Mouse (Mus musculus): ENCODE data around the gene Adcy2. TPM values are rescaled to one million over a fixed set of nuclear protein-coding genes. Genes with fewer than 3 reads are reported as not detected.

Adcy2 gene
- polyA plus RNA-seq, 1 experiment from 2014 or later: 4.2 TPM

DNA sequence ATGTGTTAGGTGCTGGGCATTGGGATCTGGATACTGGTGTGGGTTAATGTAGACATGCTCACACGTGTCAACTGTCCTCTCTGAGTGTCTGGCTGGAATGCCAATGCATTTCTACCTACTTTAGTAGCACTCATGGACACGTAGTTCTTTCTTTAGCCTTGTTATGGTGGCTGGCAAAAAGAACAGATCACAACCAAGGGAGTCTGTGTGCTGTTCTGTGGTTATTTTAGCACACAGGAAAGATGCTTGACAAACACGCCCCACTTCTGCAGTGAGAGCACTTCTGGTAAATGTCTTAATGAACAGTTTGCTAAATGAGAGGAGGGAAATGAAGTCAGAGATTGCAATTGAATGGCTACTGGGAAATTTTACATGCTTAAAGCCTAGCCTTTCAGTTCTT is 151.1 kb downstream of the Adcy2 start:
- no peak for ATAC-seq
- no peaks in the 10 kb centered on the region for H3K36me3 ChIP-seq (ENCODE audit: control insufficient read depth, insufficient read depth)
- H3K4me3 ChIP-seq (replicated peaks; ENCODE audit: low read length): no peak overlapping the region
- H3K9me3 ChIP-seq (ENCODE audit: control insufficient read depth, low read length): no peaks in the 10 kb centered on the region
- no peak overlapping the region for H3K4me2 ChIP-seq (ENCODE audit: low read length)
- no peak overlapping the region for H3K9ac ChIP-seq (replicated peaks; ENCODE audit: low read depth, low read length)
- no peaks in the 10 kb centered on the region for H3K27me3 ChIP-seq (replicated peaks; ENCODE audit: control insufficient read depth, insufficient read depth, low read length)
- H3K27ac ChIP-seq (ENCODE audit: low read length): no peak overlapping the region
- WGBS: 73% methylated on average over 3 of the region's 3 CpGs
- no peaks in the 10 kb centered on the region for H3K4me1 ChIP-seq (replicated peaks; ENCODE audit: control insufficient read depth, insufficient read depth, low read length)

DNA sequence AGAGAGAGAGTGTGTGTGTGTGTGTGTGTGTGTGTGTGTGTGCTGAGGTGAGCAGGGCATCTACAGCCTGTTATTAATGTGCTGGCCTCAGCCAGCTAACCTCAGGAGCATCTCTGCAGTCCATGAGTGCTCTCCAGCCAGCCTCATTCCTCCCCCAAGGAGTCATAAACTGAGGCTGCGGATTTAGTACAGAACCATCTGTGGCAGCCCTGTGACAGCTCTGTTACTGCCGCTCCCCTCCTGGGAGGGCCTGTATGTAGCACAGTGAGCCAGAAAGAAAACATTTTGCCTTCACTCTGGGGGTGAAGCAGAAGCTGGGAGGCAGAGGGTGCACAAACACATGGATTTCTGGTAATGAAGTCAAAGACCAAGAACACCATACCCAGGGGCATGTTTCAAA is 159.8 kb downstream of the Adcy2 start:
- Histone ChIP-seq H3K27me3 (replicated peaks; ENCODE audit: control insufficient read depth, insufficient read depth, low read length) (no peaks in the 10 kb centered on the region), H3K36me3 (ENCODE audit: control insufficient read depth, insufficient read depth) (no peaks in the 10 kb centered on the region), H3K4me2 (ENCODE audit: low read length) (no peak overlapping the region), H3K4me3 (replicated peaks; ENCODE audit: low read length) (no peak overlapping the region), H3K4me1 (replicated peaks; ENCODE audit: control insufficient read depth, insufficient read depth, low read length) (no peaks in the 10 kb centered on the region), H3K9me3 (ENCODE audit: control insufficient read depth, low read length) (no peaks in the 10 kb centered on the region), H3K27ac (ENCODE audit: low read length) (no peak overlapping the region), H3K9ac (replicated peaks; ENCODE audit: low read depth, low read length) (no peak overlapping the region)
- no peak for ATAC-seq
- WGBS: 46% methylated on average over 2 of the region's 2 CpGs

DNA sequence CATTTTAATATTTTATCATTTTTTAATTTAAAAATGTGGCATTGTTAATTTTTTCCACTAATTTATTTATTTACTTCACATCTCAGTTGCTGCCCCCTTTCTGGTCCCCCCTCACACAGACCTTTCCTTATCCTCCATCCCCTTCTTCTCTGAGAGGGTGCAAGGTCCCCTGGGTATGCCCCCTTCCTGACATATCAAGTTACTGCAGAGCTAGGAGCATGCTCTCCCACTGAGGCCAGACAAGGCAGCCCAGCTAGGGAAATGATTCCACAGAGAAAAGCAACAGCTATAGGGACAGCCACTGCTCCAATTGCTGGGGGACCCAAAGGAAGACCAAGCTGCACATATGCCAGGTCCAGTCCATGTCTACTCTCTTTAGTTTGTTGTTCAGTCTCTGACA is 163.2 kb downstream of the Adcy2 start:
- H3K4me1 ChIP-seq (replicated peaks; ENCODE audit: control insufficient read depth, insufficient read depth, low read length): no peaks in the 10 kb centered on the region

GRCm38 (mm10) chr13:68835424-68836045 is 163.8 kb downstream of the Adcy2 start:
- no peaks in the 10 kb centered on the region for H3K9me3 ChIP-seq (ENCODE audit: control insufficient read depth, low read length)
- H3K4me1 ChIP-seq (replicated peaks; ENCODE audit: control insufficient read depth, insufficient read depth, low read length): no peaks in the 10 kb centered on the region
- H3K4me3 ChIP-seq (replicated peaks; ENCODE audit: low read length): no peak overlapping the region
- H3K27ac ChIP-seq (ENCODE audit: low read length): no peak overlapping the region
- peak; percentile 52 for ATAC-seq
- no peaks in the 10 kb centered on the region for H3K36me3 ChIP-seq (ENCODE audit: control insufficient read depth, insufficient read depth)
- WGBS: 46% methylated on average over 8 of the region's 8 CpGs
- H3K4me2 ChIP-seq (ENCODE audit: low read length): no peak overlapping the region
- H3K27me3 ChIP-seq (replicated peaks; ENCODE audit: control insufficient read depth, insufficient read depth, low read length): no peaks in the 10 kb centered on the region
- no peak overlapping the region for H3K9ac ChIP-seq (replicated peaks; ENCODE audit: low read depth, low read length)

More for the DNA sequence above, 163.2 kb downstream of the Adcy2 start:
- Histone ChIP-seq H3K36me3 (ENCODE audit: control insufficient read depth, insufficient read depth) (no peaks in the 10 kb centered on the region), H3K27ac (ENCODE audit: low read length) (no peak overlapping the region), H3K4me2 (ENCODE audit: low read length) (no peak overlapping the region), H3K9me3 (ENCODE audit: control insufficient read depth, low read length) (no peaks in the 10 kb centered on the region), H3K4me3 (replicated peaks; ENCODE audit: low read length) (no peak overlapping the region), H3K9ac (replicated peaks; ENCODE audit: low read depth, low read length) (no peak overlapping the region), H3K27me3 (replicated peaks; ENCODE audit: control insufficient read depth, insufficient read depth, low read length) (no peaks in the 10 kb centered on the region)
- no peak for ATAC-seq

- 93% methylated on average over 5 of the region's 5 CpGs for WGBS
- no peak overlapping the region for H3K4me2 ChIP-seq (ENCODE audit: low read length)
Observed at GRCm38 (mm10) chr13:68832141-68832540, 167.2 kb downstream of the Adcy2 start.

GRCm38 (mm10) chr13:68830030-68830759 is 169.1 kb downstream of the Adcy2 start:
- H3K4me2 ChIP-seq (ENCODE audit: low read length): no peak overlapping the region
- H3K9ac ChIP-seq (replicated peaks; ENCODE audit: low read depth, low read length): no peak overlapping the region
- 78% methylated on average over 6 of the region's 6 CpGs for WGBS
- no peak overlapping the region for H3K27ac ChIP-seq (ENCODE audit: low read length)
- no peaks in the 10 kb centered on the region for H3K4me1 ChIP-seq (replicated peaks; ENCODE audit: control insufficient read depth, insufficient read depth, low read length)
- H3K9me3 ChIP-seq (ENCODE audit: control insufficient read depth, low read length): no peaks in the 10 kb centered on the region
- no peaks in the 10 kb centered on the region for H3K27me3 ChIP-seq (replicated peaks; ENCODE audit: control insufficient read depth, insufficient read depth, low read length)
- no peaks in the 10 kb centered on the region for H3K36me3 ChIP-seq (ENCODE audit: control insufficient read depth, insufficient read depth)
- no peak; the same call in 1 of the 2 replicates for ATAC-seq
- no peak overlapping the region for H3K4me3 ChIP-seq (replicated peaks; ENCODE audit: low read length)

More at GRCm38 (mm10) chr13:68832141-68832540, 167.2 kb downstream of the Adcy2 start:
- Histone ChIP-seq H3K4me1 (replicated peaks; ENCODE audit: control insufficient read depth, insufficient read depth, low read length) (no peaks in the 10 kb centered on the region), H3K9ac (replicated peaks; ENCODE audit: low read depth, low read length) (no peak overlapping the region), H3K4me3 (replicated peaks; ENCODE audit: low read length) (no peak overlapping the region), H3K27me3 (replicated peaks; ENCODE audit: control insufficient read depth, insufficient read depth, low read length) (no peaks in the 10 kb centered on the region), H3K9me3 (ENCODE audit: control insufficient read depth, low read length) (no peaks in the 10 kb centered on the region), H3K36me3 (ENCODE audit: control insufficient read depth, insufficient read depth) (no peaks in the 10 kb centered on the region), H3K27ac (ENCODE audit: low read length) (no peak overlapping the region)
- ATAC-seq: no peak

DNA sequence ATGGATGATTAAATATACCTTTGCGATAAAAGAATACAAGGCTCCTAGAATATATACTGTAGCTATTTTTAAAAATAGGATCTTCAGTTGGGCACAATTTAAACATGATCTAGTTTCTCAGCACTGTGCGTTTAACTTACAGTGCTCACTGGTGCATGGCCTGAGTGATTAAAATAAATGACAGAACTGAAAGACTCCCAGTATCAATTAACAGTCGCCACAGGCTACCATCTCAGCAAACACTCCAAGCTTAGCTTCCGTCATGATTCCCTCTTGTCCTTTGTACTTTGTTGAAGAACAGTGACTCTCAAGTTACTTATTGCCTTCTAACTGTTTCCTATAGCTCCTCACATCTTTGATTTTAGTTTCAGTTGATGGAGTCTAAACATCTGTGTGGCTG is 170.9 kb downstream of the Adcy2 start:
- 79% methylated on average over 4 of the region's 4 CpGs for WGBS
- ATAC-seq: no peak

GRCm38 (mm10) chr13:68826461-68826860 is 172.9 kb downstream of the Adcy2 start:
- no peak overlapping the region for H3K9ac ChIP-seq (replicated peaks; ENCODE audit: low read depth, low read length)
- WGBS: 94% methylated on average over 1 of the region's 1 CpGs
- H3K4me1 ChIP-seq (replicated peaks; ENCODE audit: control insufficient read depth, insufficient read depth, low read length): no peaks in the 10 kb centered on the region
- ATAC-seq: no peak
- H3K4me2 ChIP-seq (ENCODE audit: low read length): no peak overlapping the region
- H3K27me3 ChIP-seq (replicated peaks; ENCODE audit: control insufficient read depth, insufficient read depth, low read length): no peaks in the 10 kb centered on the region
- H3K4me3 ChIP-seq (replicated peaks; ENCODE audit: low read length): no peak overlapping the region
- no peaks in the 10 kb centered on the region for H3K9me3 ChIP-seq (ENCODE audit: control insufficient read depth, low read length)
- no peak overlapping the region for H3K27ac ChIP-seq (ENCODE audit: low read length)
- H3K36me3 ChIP-seq (ENCODE audit: control insufficient read depth, insufficient read depth): no peaks in the 10 kb centered on the region

More for the DNA sequence above, 170.9 kb downstream of the Adcy2 start:
- no peak overlapping the region for H3K4me3 ChIP-seq (replicated peaks; ENCODE audit: low read length)
- H3K9ac ChIP-seq (replicated peaks; ENCODE audit: low read depth, low read length): no peak overlapping the region
- H3K27ac ChIP-seq (ENCODE audit: low read length): no peak overlapping the region
- no peaks in the 10 kb centered on the region for H3K36me3 ChIP-seq (ENCODE audit: control insufficient read depth, insufficient read depth)
- no peaks in the 10 kb centered on the region for H3K27me3 ChIP-seq (replicated peaks; ENCODE audit: control insufficient read depth, insufficient read depth, low read length)
- no peak overlapping the region for H3K4me2 ChIP-seq (ENCODE audit: low read length)
- H3K4me1 ChIP-seq (replicated peaks; ENCODE audit: control insufficient read depth, insufficient read depth, low read length): no peaks in the 10 kb centered on the region
- no peaks in the 10 kb centered on the region for H3K9me3 ChIP-seq (ENCODE audit: control insufficient read depth, low read length)

GRCm38 (mm10) chr13:68820858-68821579 is 178.3 kb downstream of the Adcy2 start:
- H3K9ac ChIP-seq (replicated peaks; ENCODE audit: low read depth, low read length): no peak overlapping the region
- H3K4me3 ChIP-seq (replicated peaks; ENCODE audit: low read length): no peak overlapping the region
- WGBS: 85% methylated on average over 13 of the region's 13 CpGs
- no peak overlapping the region for H3K4me2 ChIP-seq (ENCODE audit: low read length)
- no peak overlapping the region for H3K27ac ChIP-seq (ENCODE audit: low read length)
- no peaks in the 10 kb centered on the region for H3K27me3 ChIP-seq (replicated peaks; ENCODE audit: control insufficient read depth, insufficient read depth, low read length)
- no peaks in the 10 kb centered on the region for H3K9me3 ChIP-seq (ENCODE audit: control insufficient read depth, low read length)
- H3K4me1 ChIP-seq (replicated peaks; ENCODE audit: control insufficient read depth, insufficient read depth, low read length): no peaks in the 10 kb centered on the region
- H3K36me3 ChIP-seq (ENCODE audit: control insufficient read depth, insufficient read depth): no peaks in the 10 kb centered on the region
- no peak for ATAC-seq
